Mouse (Mus musculus) MEL (cell line): ENCODE measurements around the gene Btf3l4.

Experiments used
- CHD1 ChIP-seq: IDR thresholded peaks from 2 replicates; pipeline ENCODE4 v1.6.1; 2012; ENCODE audit warnings: low read depth, mild to moderate bottlenecking, inconsistent platforms, low read length, improper control_type of control experiment
- CTCF ChIP-seq, 3 experiments: IDR thresholded peaks in 2 of 3; conservative IDR thresholded peaks in 1 of 3; 2 replicates each; pipeline ENCODE4 v1.5.1; 2011 to 2012; ENCODE audit warnings: low read length in 3 of 3, low read depth in 2 of 3, mild to moderate bottlenecking in 2 of 3, improper control_type of control experiment in 1 of 3, inconsistent platforms in 1 of 3, mixed read lengths in 1 of 3, moderate library complexity in 1 of 3; ENCODE audit not compliant: control insufficient read depth in 1 of 3, insufficient read depth in 1 of 3, poor library complexity in 1 of 3, severe bottlenecking in 1 of 3
- E2F4 ChIP-seq: IDR thresholded peaks from 2 replicates; pipeline ENCODE4 v1.6.1; 2011; ENCODE audit warnings: low read depth, low read length, improper control_type of control experiment, borderline replicate concordance
- EP300 ChIP-seq, 2 experiments: IDR thresholded peaks; 2 replicates each; pipeline ENCODE4 v1.6.1; 2011; ENCODE audit warnings: improper control_type of control experiment in 2 of 2, low read length in 2 of 2, low read depth in 1 of 2, mild to moderate bottlenecking in 1 of 2
- GATA1 ChIP-seq: IDR thresholded peaks from 2 replicates; pipeline ENCODE4 v1.6.1; 2011; ENCODE audit warnings: low read depth, low read length, improper control_type of control experiment
- MAFK ChIP-seq: IDR thresholded peaks from 2 replicates; pipeline ENCODE4 v1.6.1; 2011; ENCODE audit warnings: low read depth, mild to moderate bottlenecking, low read length, improper control_type of control experiment, borderline replicate concordance
- MXI1 ChIP-seq: IDR thresholded peaks from 2 replicates; pipeline ENCODE4 v1.6.1; 2011; ENCODE audit warnings: mild to moderate bottlenecking, low read depth, low read length, improper control_type of control experiment
- MYC ChIP-seq: IDR thresholded peaks from 2 replicates; pipeline ENCODE4 v1.6.1; 2011; ENCODE audit warnings: low read depth, mild to moderate bottlenecking, low read length, improper control_type of control experiment, moderate library complexity
- POLR2A ChIP-seq, 2 experiments: IDR thresholded peaks; 2 replicates each; pipeline ENCODE4 v1.6.1; 2011 to 2012; ENCODE audit warnings: low read length in 2 of 2, mild to moderate bottlenecking in 2 of 2, control low read depth in 1 of 2, improper control_type of control experiment in 1 of 2, low read depth in 1 of 2, moderate library complexity in 1 of 2; ENCODE audit not compliant: control insufficient read depth in 1 of 2, insufficient read depth in 1 of 2, poor library complexity in 1 of 2
- POLR2AphosphoS2 ChIP-seq: IDR thresholded peaks from 2 replicates; pipeline ENCODE4 v1.6.1; 2011; ENCODE audit warnings: low read length, improper control_type of control experiment
- RCOR1 ChIP-seq: IDR thresholded peaks from 2 replicates; pipeline ENCODE4 v1.6.1; 2012; ENCODE audit warnings: low read depth, mild to moderate bottlenecking, inconsistent platforms, low read length, improper control_type of control experiment
- SMC3 ChIP-seq: IDR thresholded peaks from 2 replicates; pipeline ENCODE4 v1.6.1; 2011; ENCODE audit warnings: low read depth, low read length, improper control_type of control experiment
- USF2 ChIP-seq, 2 experiments: IDR thresholded peaks; 2 replicates each; pipeline ENCODE4 v1.6.1; 2011 to 2012; ENCODE audit warnings: improper control_type of control experiment in 2 of 2, low read length in 2 of 2, borderline replicate concordance in 1 of 2, inconsistent platforms in 1 of 2, low read depth in 1 of 2, mild to moderate bottlenecking in 1 of 2; ENCODE audit not compliant: insufficient read depth in 1 of 2

DNA sequence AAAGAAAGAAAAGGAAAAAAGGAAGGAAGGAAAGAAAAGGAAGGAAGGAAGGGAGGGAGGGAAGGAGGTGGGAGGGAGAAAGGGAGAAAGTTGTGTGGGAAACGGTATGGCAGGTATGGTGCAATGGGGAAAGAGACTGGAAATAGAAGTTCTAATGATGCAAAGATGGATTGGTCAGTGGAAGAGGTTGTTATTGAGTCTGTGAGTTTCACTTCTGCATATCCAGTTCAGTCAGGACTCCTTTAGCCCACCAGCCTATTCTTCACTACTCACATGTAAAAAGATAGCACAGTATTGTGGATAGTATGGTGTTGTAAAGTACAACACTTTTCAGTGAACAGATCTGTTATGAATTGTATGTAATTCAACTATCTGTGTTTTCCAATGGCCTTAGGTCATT, 42.9 kb downstream of the Btf3l4 start:
- TF ChIP-seq EP300 (IDR thresholded peaks at IDR 0.05; ENCODE audit: low read depth in 1 of 2, low read length in 2 of 2): no peak
- no peak for TF ChIP-seq GATA1
- no peak for TF ChIP-seq CTCF (IDR thresholded peaks at IDR 0.05 in 2 of 3, conservative IDR thresholded peaks at IDR 0.05 in 1 of 3; ENCODE audit: control insufficient read depth in 1 of 3, insufficient read depth in 1 of 3, low read depth in 2 of 3, low read length in 3 of 3, poor library complexity in 1 of 3, severe bottlenecking in 1 of 3)
- no peak for TF ChIP-seq MYC
- no peak for TF ChIP-seq POLR2A (IDR thresholded peaks at IDR 0.05; ENCODE audit: control insufficient read depth in 1 of 2, insufficient read depth in 1 of 2, low read depth in 1 of 2, low read length in 2 of 2, poor library complexity in 1 of 2)
- no peak for TF ChIP-seq RCOR1
- TF ChIP-seq E2F4: no peak
- TF ChIP-seq POLR2AphosphoS2: no peak
- no peak for TF ChIP-seq MXI1
- no peak for TF ChIP-seq MAFK
- no peak for TF ChIP-seq USF2 (IDR thresholded peaks at IDR 0.05; ENCODE audit: borderline replicate concordance in 1 of 2, insufficient read depth in 1 of 2, low read depth in 1 of 2, low read length in 2 of 2)
- TF ChIP-seq CHD1: no peak
- TF ChIP-seq SMC3: no peak
